Comparison of ENCODE assay signal across 27 mouse cellular contexts in the genomic region with DNA sequence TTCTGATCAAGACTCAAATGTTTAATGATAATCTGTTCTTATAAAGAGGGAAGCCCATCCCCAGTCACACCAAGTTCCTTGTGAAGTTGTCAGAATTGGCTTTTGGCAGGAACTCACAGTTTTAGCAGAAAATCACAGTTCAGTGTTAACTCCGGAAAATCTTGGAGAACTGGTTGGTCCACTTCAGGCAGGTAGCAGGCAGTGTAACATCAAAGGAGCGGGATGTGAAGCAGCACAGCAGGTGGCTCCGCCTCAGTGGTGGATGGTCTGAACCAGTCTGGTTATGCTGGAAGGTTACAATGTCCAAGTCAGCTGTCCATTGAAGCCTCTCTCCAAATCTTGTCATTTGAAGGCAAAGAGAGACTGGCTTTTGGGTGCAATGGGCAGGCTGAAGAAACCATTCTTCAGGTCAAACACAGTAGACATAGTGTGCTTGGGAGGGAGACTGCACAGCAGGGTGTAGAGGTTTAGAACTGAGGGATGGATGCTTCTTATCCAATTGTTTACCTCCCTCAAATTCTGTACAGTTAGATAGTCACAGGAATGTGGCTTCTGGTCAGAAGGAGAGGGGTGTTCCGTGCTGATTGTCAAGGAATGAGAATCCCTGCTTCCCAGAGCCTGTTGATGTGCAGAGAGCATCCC.
DNase-seq lines count a peak whose midpoint lies in the region; ATAC-seq and TF ChIP-seq lines count a peak whose summit lies in the region.
"Had no signal": no experiment of that assay in that cellular context is flagged by ENCODE, and none has a peak within 500 bp of the region (broad histone marks: within the 10 kb centered on the region; RNA-seq: fewer than 3 reads in every experiment).

No protein-coding gene starts in this region.

- TF ChIP-seq POLR2A in kidney, adult 2 months (IDR thresholded peaks at IDR 0.05; ENCODE audit: low read depth, low read length) = no peak

- no peak for DNase-seq in kidney, adult 2 months
- no peak for DNase-seq in stomach, postnatal 0 days (ENCODE audit: low spot score)
- DNase-seq in adipocyte (ENCODE audit: low spot score) = no peak
- DNase-seq in midbrain, embryonic 14.5 days = no peak
- DNase-seq: adrenal gland, postnatal 10 days; cerebellum, adult 18-20 months; cerebellum, postnatal 25 days; heart, postnatal 36 days; kidney, postnatal 36 days; liver, postnatal 0 days; right cerebral cortex, adult 18-20 months; right cerebral cortex, postnatal 4 days had no signal

- H3K9ac ChIP-seq in kidney, embryonic 14.5 days (ENCODE audit: low read depth, low read length) = no peak overlapping the region
- H3K9ac ChIP-seq in stomach, embryonic 14.5 days (replicated peaks; ENCODE audit: low read depth, low read length) = no peak overlapping the region
- no peak overlapping the region for H3K9ac ChIP-seq in stomach, postnatal 0 days (ENCODE audit: low read length)
- no peak overlapping the region for H3K9ac ChIP-seq in embryonic facial prominence, embryonic 13.5 days
- no peak overlapping the region for H3K9ac ChIP-seq in midbrain, embryonic 14.5 days (replicated peaks; ENCODE audit: low read length)
- H3K9ac ChIP-seq: embryonic facial prominence, embryonic 15.5 days; forebrain, embryonic 15.5 days; heart, embryonic 15.5 days; hindbrain, embryonic 13.5 days; kidney, embryonic 15.5 days; limb, embryonic 12.5 days; liver, postnatal 0 days; neural tube, embryonic 15.5 days had no signal

- no peak overlapping the region for H3K27ac ChIP-seq in kidney, embryonic 14.5 days (ENCODE audit: low read depth, low read length)
- H3K27ac ChIP-seq in kidney, adult 2 months (ENCODE audit: insufficient read depth, low read depth, low read length) = no peak overlapping the region
- H3K27ac ChIP-seq in stomach, embryonic 14.5 days (ENCODE audit: low read length) = no peak overlapping the region
- H3K27ac ChIP-seq in stomach, postnatal 0 days (replicated peaks) = no peak overlapping the region
- no peak overlapping the region for H3K27ac ChIP-seq in embryonic facial prominence, embryonic 13.5 days
- no peak overlapping the region for H3K27ac ChIP-seq in midbrain, embryonic 14.5 days (replicated peaks; ENCODE audit: low read depth, low read length)
- H3K27ac ChIP-seq: embryonic facial prominence, embryonic 15.5 days; forebrain, embryonic 15.5 days; heart, embryonic 15.5 days; hindbrain, embryonic 13.5 days; kidney, embryonic 15.5 days; limb, embryonic 12.5 days; midbrain, embryonic 10.5 days; neural tube, embryonic 15.5 days had no signal

- H3K9me3 ChIP-seq in kidney, embryonic 14.5 days (ENCODE audit: control insufficient read depth, low read length) = no peaks in the 10 kb centered on the region
- no peaks in the 10 kb centered on the region for H3K9me3 ChIP-seq in stomach, embryonic 14.5 days (ENCODE audit: control insufficient read depth, low read depth, low read length)
- no peaks in the 10 kb centered on the region for H3K9me3 ChIP-seq in stomach, postnatal 0 days (ENCODE audit: control insufficient read depth, low read length)
- H3K9me3 ChIP-seq in embryonic facial prominence, embryonic 13.5 days = no peaks in the 10 kb centered on the region
- H3K9me3 ChIP-seq in midbrain, embryonic 14.5 days (ENCODE audit: control insufficient read depth, low read length) = no peaks in the 10 kb centered on the region
- H3K9me3 ChIP-seq: embryonic facial prominence, embryonic 15.5 days; forebrain, embryonic 15.5 days; heart, embryonic 15.5 days; hindbrain, embryonic 13.5 days; kidney, embryonic 15.5 days; limb, embryonic 12.5 days; midbrain, embryonic 10.5 days; neural tube, embryonic 15.5 days had no signal

- WGBS in kidney, embryonic 14.5 days = 61% methylated on average over 4 of the region's 4 CpGs
- WGBS in kidney, adult 2 months = 52% methylated on average over 4 of the region's 4 CpGs
- WGBS in stomach, embryonic 14.5 days = 62% methylated on average over 4 of the region's 4 CpGs
- WGBS in stomach, postnatal 0 days = 44% methylated on average over 4 of the region's 4 CpGs
- WGBS in embryonic facial prominence, embryonic 13.5 days = 54% methylated on average over 4 of the region's 4 CpGs
- 75% methylated on average over 4 of the region's 4 CpGs for WGBS in midbrain, embryonic 14.5 days

- no peak for TF ChIP-seq EP300 in stomach, postnatal 0 days (optimal IDR thresholded peaks at IDR 0.05)

- H3K4me1 ChIP-seq in kidney, embryonic 14.5 days (ENCODE audit: control insufficient read depth, insufficient read depth, low read length) = no peaks in the 10 kb centered on the region
- no peaks in the 10 kb centered on the region for H3K4me1 ChIP-seq in kidney, adult 2 months (ENCODE audit: control insufficient read depth, insufficient read depth, low read length)
- no peaks in the 10 kb centered on the region for H3K4me1 ChIP-seq in stomach, embryonic 14.5 days (ENCODE audit: control insufficient read depth, insufficient read depth, low read length)
- no peaks in the 10 kb centered on the region for H3K4me1 ChIP-seq in stomach, postnatal 0 days (replicated peaks; ENCODE audit: control insufficient read depth, insufficient read depth)
- no peaks in the 10 kb centered on the region for H3K4me1 ChIP-seq in embryonic facial prominence, embryonic 13.5 days
- H3K4me1 ChIP-seq in midbrain, embryonic 14.5 days (ENCODE audit: control insufficient read depth, insufficient read depth, low read length) = no peaks in the 10 kb centered on the region
- H3K4me1 ChIP-seq: embryonic facial prominence, embryonic 15.5 days; forebrain, embryonic 15.5 days; heart, embryonic 15.5 days; hindbrain, embryonic 13.5 days; kidney, embryonic 15.5 days; limb, embryonic 12.5 days; midbrain, embryonic 10.5 days; neural tube, embryonic 15.5 days had no signal

- H3K4me3 ChIP-seq in kidney, embryonic 14.5 days (ENCODE audit: low read length) = no peak overlapping the region
- no peak overlapping the region for H3K4me3 ChIP-seq in kidney, adult 2 months (ENCODE audit: insufficient read depth, low read depth, low read length)
- no peak overlapping the region for H3K4me3 ChIP-seq in stomach, embryonic 14.5 days (ENCODE audit: low read depth, low read length)
- no peak overlapping the region for H3K4me3 ChIP-seq in stomach, postnatal 0 days (ENCODE audit: low read depth, low read length)
- no peak overlapping the region for H3K4me3 ChIP-seq in embryonic facial prominence, embryonic 13.5 days
- H3K4me3 ChIP-seq in midbrain, embryonic 14.5 days (replicated peaks; ENCODE audit: low read depth, low read length) = no peak overlapping the region
- H3K4me3 ChIP-seq: embryonic facial prominence, embryonic 15.5 days; forebrain, embryonic 15.5 days; heart, embryonic 15.5 days; hindbrain, embryonic 13.5 days; kidney, embryonic 15.5 days; limb, embryonic 12.5 days; midbrain, embryonic 10.5 days; neural tube, embryonic 15.5 days had no signal

- no peak overlapping the region for H3K4me2 ChIP-seq in kidney, embryonic 14.5 days (replicated peaks; ENCODE audit: low read depth, low read length)
- no peak overlapping the region for H3K4me2 ChIP-seq in stomach, embryonic 14.5 days (replicated peaks; ENCODE audit: low read depth, low read length)
- no peak overlapping the region for H3K4me2 ChIP-seq in stomach, postnatal 0 days (replicated peaks; ENCODE audit: low read depth)
- H3K4me2 ChIP-seq in embryonic facial prominence, embryonic 13.5 days = no peak overlapping the region
- no peak overlapping the region for H3K4me2 ChIP-seq in midbrain, embryonic 14.5 days (ENCODE audit: low read length)
- H3K4me2 ChIP-seq: embryonic facial prominence, embryonic 15.5 days; forebrain, embryonic 15.5 days; heart, embryonic 15.5 days; hindbrain, embryonic 13.5 days; kidney, embryonic 15.5 days; limb, embryonic 12.5 days; liver, embryonic 11.5 days; neural tube, embryonic 15.5 days had no signal

- peak; percentile 72; the same call in 1 of the 2 replicates for ATAC-seq in kidney, embryonic 14.5 days (ENCODE audit: low FRiP score, low TSS enrichment)
- ATAC-seq in stomach, embryonic 14.5 days (ENCODE audit: insufficient number of reproducible peaks, insufficient read depth, low FRiP score, low read depth) = peak; percentile 75; the same call in 1 of the 2 replicates
- no peak for ATAC-seq in stomach, postnatal 0 days (ENCODE audit: low FRiP score, low TSS enrichment)
- ATAC-seq in embryonic facial prominence, embryonic 13.5 days (ENCODE audit: insufficient number of reproducible peaks, insufficient read depth, low FRiP score, low TSS enrichment, low read depth) = 0 out of 2 replicates have a peak, but pooled peaks have one; percentile 71
- ATAC-seq in midbrain, embryonic 14.5 days (ENCODE audit: low FRiP score, low TSS enrichment) = no peak
- ATAC-seq: activated CD4-positive, CD25-positive, alpha-beta regulatory T cell, adult 4 months; CD4-positive, CD25-positive, alpha-beta regulatory T cell, adult 4 months; forebrain, embryonic 15.5 days; liver, postnatal 0 days; Patski had no signal

- H3K27me3 ChIP-seq in kidney, embryonic 14.5 days (ENCODE audit: control insufficient read depth, insufficient read depth, low read length) = no peaks in the 10 kb centered on the region
- H3K27me3 ChIP-seq in kidney, adult 2 months (replicated peaks; ENCODE audit: control insufficient read depth, insufficient read depth, low read length) = no peaks in the 10 kb centered on the region; the same call in 1 of the 2 replicates
- H3K27me3 ChIP-seq in stomach, embryonic 14.5 days (ENCODE audit: control insufficient read depth, insufficient read depth, low read length) = no peaks in the 10 kb centered on the region
- no peaks in the 10 kb centered on the region for H3K27me3 ChIP-seq in stomach, postnatal 0 days (ENCODE audit: control insufficient read depth, insufficient read depth, low read length)
- H3K27me3 ChIP-seq in embryonic facial prominence, embryonic 13.5 days = no peaks in the 10 kb centered on the region
- H3K27me3 ChIP-seq in midbrain, embryonic 14.5 days (ENCODE audit: control insufficient read depth, insufficient read depth, low read length) = no peaks in the 10 kb centered on the region
- H3K27me3 ChIP-seq: embryonic facial prominence, embryonic 15.5 days; forebrain, embryonic 15.5 days; heart, embryonic 15.5 days; hindbrain, embryonic 13.5 days; kidney, embryonic 15.5 days; limb, embryonic 12.5 days; neural tube, embryonic 15.5 days; Patski had no signal

- no peak for TF ChIP-seq CTCF in kidney, adult 2 months (conservative IDR thresholded peaks at IDR 0.05; ENCODE audit: insufficient read depth, insufficient read length, low read depth, low read length)
- TF ChIP-seq CTCF in stomach, postnatal 0 days (IDR thresholded peaks at IDR 0.05; ENCODE audit: low read depth) = no peak

- no peaks in the 10 kb centered on the region for H3K36me3 ChIP-seq in kidney, embryonic 14.5 days (ENCODE audit: control insufficient read depth, insufficient read depth, low read length)
- H3K36me3 ChIP-seq in kidney, adult 2 months (ENCODE audit: control insufficient read depth, insufficient read depth, low read length) = no peaks in the 10 kb centered on the region
- no peaks in the 10 kb centered on the region for H3K36me3 ChIP-seq in stomach, embryonic 14.5 days (ENCODE audit: control insufficient read depth, insufficient read depth, low read length)
- no peaks in the 10 kb centered on the region for H3K36me3 ChIP-seq in stomach, postnatal 0 days (ENCODE audit: control insufficient read depth, insufficient read depth, low read length)
- no peaks in the 10 kb centered on the region for H3K36me3 ChIP-seq in embryonic facial prominence, embryonic 13.5 days
- no peaks in the 10 kb centered on the region for H3K36me3 ChIP-seq in midbrain, embryonic 14.5 days (ENCODE audit: control insufficient read depth, insufficient read depth, low read length)
- H3K36me3 ChIP-seq: embryonic facial prominence, embryonic 15.5 days; forebrain, embryonic 15.5 days; heart, embryonic 15.5 days; hindbrain, embryonic 13.5 days; kidney, embryonic 15.5 days; limb, embryonic 12.5 days; midbrain, embryonic 10.5 days; neural tube, embryonic 15.5 days had no signal

Comparison
In these comparisons a context has a peak if more than half of its experiments do, and no peak if none do; other contexts are left out.
1. ATAC-seq: peak in kidney, embryonic 14.5 days (single experiment), stomach, embryonic 14.5 days (single experiment) and embryonic facial prominence, embryonic 13.5 days (single experiment); none in stomach, postnatal 0 days (single experiment) and midbrain, embryonic 14.5 days (single experiment).